Mouse (Mus musculus) kidney, postnatal 36 days (tissue): ENCODE data around the gene Igf2bp2.

Experiments
- DNase-seq, 2 experiments: peaks; one replicate each; pipeline ENCODE4 v3.0.0; 2021 to 2022; ENCODE audit warnings: mixed read lengths in 2 of 2

Gene Igf2bp2

GRCm38 (mm10) chr16:22097659-22098058 is 65.4 kb downstream of the Igf2bp2 start:
- peak in 1 of 2 experiments; percentile 2 for DNase-seq

GRCm38 (mm10) chr16:22095751-22096150 is 67.3 kb downstream of the Igf2bp2 start:
- no peak for DNase-seq

GRCm38 (mm10) chr16:22091255-22091783 is 71.8 kb downstream of the Igf2bp2 start:
- no peak for DNase-seq

- DNase-seq: no peak
Measured at GRCm38 (mm10) chr16:22085411-22085810, 77.7 kb downstream of the Igf2bp2 start.

- no peak for DNase-seq
Measured at GRCm38 (mm10) chr16:22080125-22080710, 82.9 kb downstream of the Igf2bp2 start.

GRCm38 (mm10) chr16:22076620-22076941 is 86.5 kb downstream of the Igf2bp2 start:
- no peak for DNase-seq

GRCm38 (mm10) chr16:22075829-22076619 is 87.1 kb downstream of the Igf2bp2 start:
- no peak for DNase-seq

GRCm38 (mm10) chr16:22075067-22075466 is 88.0 kb downstream of the Igf2bp2 start:
- no peak for DNase-seq

GRCm38 (mm10) chr16:22071361-22071760 is 91.7 kb downstream of the Igf2bp2 start:
- DNase-seq: peak in 1 of 2 experiments; percentile 25

GRCm38 (mm10) chr16:22067406-22067805 is 95.7 kb downstream of the Igf2bp2 start:
- DNase-seq: peak; percentile 27 to 45

- DNase-seq: no peak
Measured at GRCm38 (mm10) chr16:22065536-22065935, 97.6 kb downstream of the Igf2bp2 start.

GRCm38 (mm10) chr16:22062284-22062683 is 100.8 kb downstream of the Igf2bp2 start:
- DNase-seq: no peak

GRCm38 (mm10) chr16:22061555-22062160 is 101.4 kb downstream of the Igf2bp2 start:
- DNase-seq: no peak

- DNase-seq: no peak
Measured at GRCm38 (mm10) chr16:22060416-22060815, 102.7 kb downstream of the Igf2bp2 start.

GRCm38 (mm10) chr16:22058871-22059270 is 104.2 kb downstream of the Igf2bp2 start:
- no peak for DNase-seq

- no peak for DNase-seq
Measured at GRCm38 (mm10) chr16:22057498-22057897, 105.6 kb downstream of the Igf2bp2 start.

- DNase-seq: no peak
Measured at GRCm38 (mm10) chr16:22053411-22053810, 109.7 kb downstream of the Igf2bp2 start.

GRCm38 (mm10) chr16:22046739-22047366 is 116.2 kb downstream of the Igf2bp2 start:
- DNase-seq: no peak

GRCm38 (mm10) chr16:22045930-22046329 is 117.2 kb downstream of the Igf2bp2 start:
- DNase-seq: no peak

- DNase-seq: no peak
Measured at GRCm38 (mm10) chr16:22043830-22044229, 119.3 kb downstream of the Igf2bp2 start.

GRCm38 (mm10) chr16:22039978-22040377 is 123.1 kb downstream of the Igf2bp2 start:
- DNase-seq: no peak

- no peak for DNase-seq
Measured at GRCm38 (mm10) chr16:22038554-22038953, 124.5 kb downstream of the Igf2bp2 start.

- DNase-seq: no peak
Measured at GRCm38 (mm10) chr16:22027474-22027873, 135.6 kb downstream of the Igf2bp2 start.
